Mouse (Mus musculus): ENCODE measurements at regions not wholly inside any gene's neighbourhood (a gene's known extent, or its start where the extent isn't known, plus 50 kb on each side); places are given as distances from the start of the nearest gene placed in this dataset.

- H3K9ac ChIP-seq (replicated peaks; ENCODE audit: low read length, poor library complexity, severe bottlenecking), result no peak overlapping the region
- no peak for TF ChIP-seq CTCF (IDR thresholded peaks at IDR 0.05)
- H3K4me3 ChIP-seq (ENCODE audit: low read depth, low read length), result no peak overlapping the region
- no peaks in the 10 kb centered on the region for H3K4me1 ChIP-seq (ENCODE audit: insufficient read depth, low read length)
- no peaks in the 10 kb centered on the region for H3K27me3 ChIP-seq (ENCODE audit: insufficient read depth, low read length)
- H3K36me3 ChIP-seq (ENCODE audit: insufficient read depth, low read length), result no peaks in the 10 kb centered on the region
- no peak overlapping the region for H3K4me2 ChIP-seq (ENCODE audit: low read depth, low read length, poor library complexity, severe bottlenecking)
- 92% methylated on average over 4 of the region's 4 CpGs for WGBS
- H3K9me3 ChIP-seq (ENCODE audit: low read length), result no peaks in the 10 kb centered on the region
- ATAC-seq (ENCODE audit: low FRiP score) (no peak), DNase-seq (ENCODE audit: low spot score) (no peak)
- H3K27ac ChIP-seq (ENCODE audit: low read depth, low read length), result no peak overlapping the region
These were observed 58.2 kb upstream of the Ppp3ca start for GRCm38 (mm10) chr3:136611682-136612081.

GRCm38 (mm10) chr3:136610556-136610924 is 59.4 kb upstream of the Ppp3ca start:
- Histone ChIP-seq H3K36me3 (ENCODE audit: insufficient read depth, low read length) (no peaks in the 10 kb centered on the region), H3K4me2 (ENCODE audit: low read depth, low read length, poor library complexity, severe bottlenecking) (no peak overlapping the region), H3K27me3 (ENCODE audit: insufficient read depth, low read length) (no peaks in the 10 kb centered on the region), H3K4me3 (ENCODE audit: low read depth, low read length) (no peak overlapping the region), H3K27ac (ENCODE audit: low read depth, low read length) (no peak overlapping the region; the same call in 1 of the 2 replicates), H3K9me3 (ENCODE audit: low read length) (no peaks in the 10 kb centered on the region), H3K4me1 (ENCODE audit: insufficient read depth, low read length) (no peaks in the 10 kb centered on the region), H3K9ac (replicated peaks; ENCODE audit: low read length, poor library complexity, severe bottlenecking) (no peak overlapping the region)
- WGBS, result 85% methylated on average over 5 of the region's 5 CpGs
- DNase-seq (ENCODE audit: low spot score) (no peak), ATAC-seq (ENCODE audit: low FRiP score) (no peak)
- no peak for TF ChIP-seq CTCF (IDR thresholded peaks at IDR 0.05)

GRCm38 (mm10) chr3:136609855-136610555 is 59.9 kb upstream of the Ppp3ca start:
- H3K9me3 ChIP-seq (ENCODE audit: low read length), result no peaks in the 10 kb centered on the region
- H3K4me2 ChIP-seq (ENCODE audit: low read depth, low read length, poor library complexity, severe bottlenecking), result no peak overlapping the region
- no peaks in the 10 kb centered on the region for H3K27me3 ChIP-seq (ENCODE audit: insufficient read depth, low read length)
- 49% methylated on average over 6 of the region's 6 CpGs for WGBS
- H3K27ac ChIP-seq (ENCODE audit: low read depth, low read length), result no peak overlapping the region
- H3K9ac ChIP-seq (replicated peaks; ENCODE audit: low read length, poor library complexity, severe bottlenecking), result no peak overlapping the region
- H3K4me3 ChIP-seq (ENCODE audit: low read depth, low read length), result no peak overlapping the region
- H3K36me3 ChIP-seq (ENCODE audit: insufficient read depth, low read length), result no peaks in the 10 kb centered on the region
- DNase-seq (ENCODE audit: low spot score), result peak; percentile 28
- H3K4me1 ChIP-seq (ENCODE audit: insufficient read depth, low read length), result no peaks in the 10 kb centered on the region
- no peak for TF ChIP-seq CTCF (IDR thresholded peaks at IDR 0.05)
- ATAC-seq (ENCODE audit: low FRiP score), result no peak

- WGBS, result 77% methylated on average over 1 of the region's 1 CpGs
- ATAC-seq (ENCODE audit: low FRiP score) (no peak), DNase-seq (ENCODE audit: low spot score) (no peak)
- H3K9me3 ChIP-seq (ENCODE audit: low read length), result no peaks in the 10 kb centered on the region
- TF ChIP-seq CTCF (IDR thresholded peaks at IDR 0.05), result no peak
- no peaks in the 10 kb centered on the region for H3K27me3 ChIP-seq (ENCODE audit: insufficient read depth, low read length)
- no peak overlapping the region for H3K9ac ChIP-seq (replicated peaks; ENCODE audit: low read length, poor library complexity, severe bottlenecking)
- no peak overlapping the region for H3K4me3 ChIP-seq (ENCODE audit: low read depth, low read length)
- no peaks in the 10 kb centered on the region for H3K36me3 ChIP-seq (ENCODE audit: insufficient read depth, low read length)
- no peak overlapping the region for H3K4me2 ChIP-seq (ENCODE audit: low read depth, low read length, poor library complexity, severe bottlenecking)
- H3K4me1 ChIP-seq (ENCODE audit: insufficient read depth, low read length), result no peaks in the 10 kb centered on the region
- H3K27ac ChIP-seq (ENCODE audit: low read depth, low read length), result no peak overlapping the region
These were observed 68.2 kb upstream of the Ppp3ca start for GRCm38 (mm10) chr3:136601706-136602105.

- Histone ChIP-seq H3K4me3 (ENCODE audit: low read depth, low read length) (no peak overlapping the region), H3K36me3 (ENCODE audit: insufficient read depth, low read length) (no peaks in the 10 kb centered on the region), H3K27me3 (ENCODE audit: insufficient read depth, low read length) (no peaks in the 10 kb centered on the region), H3K9me3 (ENCODE audit: low read length) (no peaks in the 10 kb centered on the region), H3K9ac (replicated peaks; ENCODE audit: low read length, poor library complexity, severe bottlenecking) (no peak overlapping the region), H3K27ac (ENCODE audit: low read depth, low read length) (no peak overlapping the region), H3K4me1 (ENCODE audit: insufficient read depth, low read length) (no peaks in the 10 kb centered on the region), H3K4me2 (ENCODE audit: low read depth, low read length, poor library complexity, severe bottlenecking) (no peak overlapping the region)
- 91% methylated on average over 1 of the region's 1 CpGs for WGBS
- no peak for TF ChIP-seq CTCF (IDR thresholded peaks at IDR 0.05)
- DNase-seq (ENCODE audit: low spot score) (no peak), ATAC-seq (ENCODE audit: low FRiP score) (no peak)
These were observed 86.0 kb upstream of the Ppp3ca start for GRCm38 (mm10) chr3:136583937-136584336.

DNA sequence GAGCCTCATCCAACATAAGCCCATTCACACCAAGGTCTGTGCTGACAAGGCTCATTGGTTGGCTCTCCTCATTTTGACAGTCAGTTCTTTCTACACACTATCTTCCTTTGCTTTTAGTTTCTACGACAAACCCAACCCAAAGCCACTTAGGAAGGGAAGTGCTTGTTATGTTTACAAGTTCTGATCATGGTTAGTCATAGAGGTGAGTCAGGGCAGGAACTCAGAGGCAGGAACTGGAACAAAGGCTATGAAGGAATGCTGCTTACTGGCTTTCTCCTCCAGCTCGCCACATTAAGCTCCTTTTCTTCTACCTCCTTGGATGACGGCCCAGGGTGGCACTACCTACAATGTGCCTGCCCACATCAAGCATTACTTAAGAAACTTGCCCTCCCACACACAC is 91.9 kb upstream of the Ppp3ca start:
- no peak overlapping the region for H3K4me3 ChIP-seq (ENCODE audit: low read depth, low read length)
- no peak for TF ChIP-seq CTCF (IDR thresholded peaks at IDR 0.05)
- H3K4me1 ChIP-seq (ENCODE audit: insufficient read depth, low read length), result no peaks in the 10 kb centered on the region
- no peak overlapping the region for H3K4me2 ChIP-seq (ENCODE audit: low read depth, low read length, poor library complexity, severe bottlenecking)
- WGBS, result 88% methylated on average over 3 of the region's 3 CpGs
- no peaks in the 10 kb centered on the region for H3K9me3 ChIP-seq (ENCODE audit: low read length)
- no peaks in the 10 kb centered on the region for H3K36me3 ChIP-seq (ENCODE audit: insufficient read depth, low read length)
- no peaks in the 10 kb centered on the region for H3K27me3 ChIP-seq (ENCODE audit: insufficient read depth, low read length)
- H3K9ac ChIP-seq (replicated peaks; ENCODE audit: low read length, poor library complexity, severe bottlenecking), result no peak overlapping the region
- no peak for DNase-seq (ENCODE audit: low spot score)
- no peak overlapping the region for H3K27ac ChIP-seq (ENCODE audit: low read depth, low read length)
- no peak for ATAC-seq (ENCODE audit: low FRiP score)

Data from midbrain, postnatal 0 days (tissue).